Mouse (Mus musculus) brain, embryonic 18.5 days (tissue): ENCODE results near the gene Rptor.

Experiments used
- DNase-seq: peaks from one replicate; pipeline ENCODE4 v3.0.0-alpha.2; 2012; ENCODE audit warnings: low read depth, low spot score

The Rptor gene

DNA sequence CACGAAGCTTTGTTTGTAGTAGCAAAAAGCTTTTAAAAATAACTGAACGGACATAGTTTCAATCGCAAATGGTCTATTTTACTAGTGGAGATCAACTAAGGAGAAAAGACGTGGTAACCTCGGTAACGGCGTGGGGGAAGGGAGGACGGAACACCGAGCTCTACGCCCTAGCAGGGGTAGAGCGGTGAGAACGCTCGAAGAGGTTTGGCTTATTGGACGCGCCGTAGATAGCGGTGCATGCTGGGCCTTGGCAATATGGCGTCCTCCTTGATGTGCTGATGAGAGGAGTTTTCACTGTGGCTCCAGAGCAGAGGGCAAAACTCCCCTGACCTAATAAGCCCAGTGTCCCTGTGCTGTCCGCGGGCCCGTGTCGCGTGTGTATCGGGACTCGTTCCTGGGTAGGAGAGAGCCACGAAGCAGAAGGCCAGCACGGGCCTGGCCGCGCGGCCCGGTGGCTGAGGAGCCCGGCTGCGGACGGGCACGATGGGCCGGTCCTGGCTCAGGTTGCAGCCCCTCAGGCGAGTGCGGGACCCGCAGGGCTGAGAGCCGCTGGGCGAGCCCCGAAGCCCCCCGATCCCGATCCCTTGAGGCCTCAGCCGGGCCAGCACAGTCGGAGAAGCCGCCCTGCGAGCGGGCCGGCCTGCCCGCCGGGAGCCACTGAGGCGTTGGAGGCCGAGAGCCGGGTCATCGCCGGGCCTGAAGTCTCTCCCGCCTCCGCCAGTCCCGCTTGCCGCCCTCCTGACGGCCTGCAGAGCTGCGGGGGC lies at the start of gene Rptor:
TSS of gene Rptor (plus strand) at position 143 of the 764 bp plus-strand sequence.
- DNase-seq, result peak; percentile 96

- no peak for DNase-seq
Measured at GRCm38 (mm10) chr11:119554706-119555105, 48.0 kb upstream of the Rptor start.

GRCm38 (mm10) chr11:119555170-119555569 lies 47.5 kb upstream of the Rptor start:
- DNase-seq, result no peak

DNA sequence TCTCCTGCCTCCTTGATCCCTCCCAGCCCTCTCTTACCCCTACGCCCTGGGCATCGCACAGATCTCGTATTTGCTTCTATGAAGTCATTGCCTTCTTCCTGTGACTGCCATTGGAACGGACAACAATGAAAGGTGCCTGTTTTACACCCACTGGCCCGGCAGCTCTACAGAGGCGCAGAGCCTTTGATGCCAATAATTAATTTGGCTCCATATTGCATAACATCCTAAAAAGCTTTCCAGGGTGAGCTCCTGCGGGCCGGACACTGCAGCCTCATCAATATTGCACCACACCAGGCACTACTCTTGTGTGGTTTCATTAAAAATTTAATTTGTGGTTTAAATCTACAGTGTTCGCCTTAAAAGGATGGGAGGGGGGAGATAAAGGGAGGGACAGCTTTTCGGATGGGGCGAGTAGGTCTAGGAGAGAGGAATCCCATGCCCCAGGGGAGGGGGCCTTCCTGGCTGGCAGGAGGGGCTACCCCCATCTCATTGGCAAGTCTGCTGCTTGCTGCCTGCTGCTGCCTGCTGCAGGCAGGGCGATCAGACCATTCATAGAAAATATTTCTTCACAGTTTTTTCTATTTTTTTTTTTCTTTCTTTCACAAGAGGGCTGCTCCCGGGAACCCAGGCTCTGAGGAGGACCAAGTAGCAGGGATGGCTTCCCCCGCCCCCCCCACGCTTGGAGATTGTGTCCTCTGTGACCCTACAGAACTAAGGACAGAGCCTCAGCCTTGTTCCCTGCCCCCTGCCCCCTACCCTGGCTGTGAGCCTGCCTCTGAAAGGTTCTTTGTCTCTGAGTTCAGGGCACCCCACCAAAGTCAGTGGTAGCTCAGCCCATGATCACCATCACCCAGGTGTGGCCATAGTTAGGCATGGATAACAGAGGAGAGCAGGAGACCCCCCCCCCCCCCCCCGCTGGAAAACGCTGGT lies 44.5 kb upstream of the Rptor start:
- no peak for DNase-seq

DNA sequence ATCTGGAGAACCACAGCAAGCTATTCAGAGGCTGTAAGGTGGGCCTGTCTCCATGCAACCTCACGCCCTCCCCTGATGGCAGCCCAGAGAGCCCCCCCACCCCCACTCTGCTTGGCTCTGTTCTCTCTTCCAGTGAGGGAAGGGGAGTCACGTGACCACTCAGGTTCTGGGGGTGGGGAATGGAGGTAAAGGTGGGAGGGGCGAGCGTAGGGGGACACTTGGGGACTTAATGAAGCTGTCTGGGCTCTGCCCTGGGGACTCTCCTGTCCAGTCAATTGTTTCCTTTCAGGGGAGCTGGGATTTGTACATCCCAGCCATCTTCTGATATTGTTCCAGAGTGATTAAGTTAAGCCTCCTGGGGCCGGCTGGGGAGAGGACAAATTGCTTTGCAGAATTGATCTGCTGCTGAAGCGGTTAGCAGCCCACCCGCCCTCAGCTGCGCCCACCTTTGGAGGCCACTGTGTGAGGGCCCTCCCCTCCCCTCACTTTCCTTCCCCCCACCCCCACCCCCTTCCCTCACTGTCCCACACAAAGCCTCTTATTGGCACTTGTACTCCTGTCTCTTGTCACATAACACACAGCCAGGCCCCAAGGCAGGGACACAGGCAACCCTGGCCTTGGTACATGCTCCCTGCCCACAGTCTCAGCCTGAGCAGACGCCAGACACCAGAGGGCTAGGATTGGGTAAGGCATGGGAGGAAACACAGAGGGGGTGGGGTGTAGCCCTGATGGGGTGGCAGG lies 43.7 kb upstream of the Rptor start:
- DNase-seq, result no peak

DNA sequence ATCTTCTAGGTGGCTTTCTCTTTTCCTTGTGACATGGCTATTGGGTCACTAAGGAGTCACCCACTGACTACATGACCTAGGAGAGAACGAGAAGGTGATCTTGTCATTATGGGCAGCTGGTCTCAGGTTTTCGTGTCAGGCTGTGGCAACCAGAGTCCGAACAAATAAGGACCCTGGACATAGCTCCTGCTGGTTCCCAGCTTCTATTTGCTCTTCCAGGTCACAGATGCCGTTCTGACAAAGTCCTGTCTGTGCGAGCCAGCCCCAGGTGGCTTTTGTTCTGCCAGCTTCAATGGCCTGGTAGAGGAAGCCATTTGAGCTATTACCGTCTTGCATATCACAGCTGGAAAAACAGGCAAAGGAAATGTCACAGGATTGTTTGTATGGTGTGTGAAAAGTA lies 40.4 kb upstream of the Rptor start:
- no peak for DNase-seq

GRCm38 (mm10) chr11:119563166-119563565 lies 39.5 kb upstream of the Rptor start:
- no peak for DNase-seq

GRCm38 (mm10) chr11:119564383-119564782 lies 38.3 kb upstream of the Rptor start:
- no peak for DNase-seq

DNA sequence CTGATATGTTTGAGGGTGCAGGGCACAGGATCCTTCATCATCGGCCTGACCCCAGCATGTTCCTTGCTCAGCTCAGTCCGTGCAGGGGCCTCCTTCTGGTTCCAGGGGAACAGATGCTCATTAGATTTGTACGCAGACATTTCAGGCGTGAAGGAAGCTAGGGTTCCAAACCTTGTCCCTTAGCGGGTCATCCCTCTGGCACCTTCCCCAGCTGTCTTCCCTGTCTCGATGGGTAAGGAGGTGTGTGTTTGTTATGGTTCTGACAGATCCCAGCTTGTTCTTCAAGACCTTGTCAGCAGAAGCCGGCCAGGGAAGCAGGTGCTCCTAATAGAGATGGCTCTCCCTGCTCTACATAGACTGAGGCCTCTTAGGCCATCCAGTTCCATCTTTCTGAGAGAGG lies 37.7 kb upstream of the Rptor start:
- no peak for DNase-seq

- DNase-seq, result no peak
Measured at GRCm38 (mm10) chr11:119565684-119566083, 37.0 kb upstream of the Rptor start.

- no peak for DNase-seq
Measured at GRCm38 (mm10) chr11:119566188-119566587, 36.5 kb upstream of the Rptor start.

GRCm38 (mm10) chr11:119572316-119573010 lies 30.2 kb upstream of the Rptor start:
- no peak for DNase-seq

- no peak for DNase-seq
Measured at GRCm38 (mm10) chr11:119576855-119577254, 25.9 kb upstream of the Rptor start.

- no peak for DNase-seq
Measured at GRCm38 (mm10) chr11:119577721-119578120, 25.0 kb upstream of the Rptor start.

DNA sequence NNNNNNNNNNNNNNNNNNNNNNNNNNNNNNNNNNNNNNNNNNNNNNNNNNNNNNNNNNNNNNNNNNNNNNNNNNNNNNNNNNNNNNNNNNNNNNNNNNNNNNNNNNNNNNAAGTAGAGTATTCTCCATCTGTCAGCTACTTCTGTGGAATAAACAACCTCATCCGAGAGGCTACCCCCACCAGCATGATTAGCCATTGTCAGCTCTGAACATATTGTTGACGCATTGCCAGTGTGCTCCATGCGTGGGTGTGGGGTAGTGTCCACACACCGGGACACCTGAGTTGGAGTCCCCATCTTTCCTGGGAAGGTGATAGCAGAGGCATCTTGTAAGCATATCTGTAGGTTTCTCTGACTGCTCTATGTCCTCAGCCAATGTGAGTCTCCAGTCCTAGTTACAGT lies 16.2 kb upstream of the Rptor start:
- no peak for DNase-seq

- no peak for DNase-seq
Measured at GRCm38 (mm10) chr11:119587112-119587511, 15.6 kb upstream of the Rptor start.

DNA sequence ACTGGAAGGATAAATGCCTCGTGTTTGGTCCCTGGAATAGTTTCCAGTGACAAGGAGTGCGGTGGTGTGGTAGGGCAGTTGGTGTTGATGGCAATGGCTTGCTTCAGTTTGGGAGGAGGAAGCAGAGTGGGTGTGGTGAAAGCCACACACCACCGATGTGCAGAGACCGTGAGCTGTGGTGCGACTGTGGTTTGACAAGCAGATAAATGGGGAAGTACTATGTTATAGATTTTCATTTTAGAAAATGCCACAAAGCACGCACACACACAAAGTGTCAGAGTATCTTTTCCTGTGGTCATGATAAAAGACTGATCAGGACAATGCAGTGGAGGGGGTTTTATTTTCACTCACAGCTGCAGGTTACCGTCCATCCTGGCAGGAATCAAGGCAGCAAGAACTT lies 13.5 kb upstream of the Rptor start:
- no peak for DNase-seq

GRCm38 (mm10) chr11:119593966-119594365 lies 8.7 kb upstream of the Rptor start:
- no peak for DNase-seq

DNA sequence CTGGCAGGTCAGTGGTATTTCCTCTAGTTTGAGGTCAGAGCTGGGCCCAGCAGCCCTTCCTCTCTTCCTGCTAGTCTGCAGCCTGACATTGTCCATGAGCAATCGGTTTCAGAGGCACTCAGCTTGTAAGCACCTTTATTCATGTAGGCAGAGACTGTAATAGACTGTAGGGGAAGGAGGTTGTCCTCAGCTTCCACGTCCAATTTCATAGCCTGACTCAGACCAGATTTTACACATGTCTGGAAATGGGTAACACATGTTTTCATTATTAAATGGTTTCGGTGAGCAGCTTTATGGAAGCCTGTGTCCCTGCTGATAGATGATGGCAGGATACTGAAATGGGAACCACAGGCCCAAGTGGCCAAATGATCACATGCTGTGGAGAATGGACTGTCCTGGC lies 3.8 kb upstream of the Rptor start:
- DNase-seq, result no peak

DNA sequence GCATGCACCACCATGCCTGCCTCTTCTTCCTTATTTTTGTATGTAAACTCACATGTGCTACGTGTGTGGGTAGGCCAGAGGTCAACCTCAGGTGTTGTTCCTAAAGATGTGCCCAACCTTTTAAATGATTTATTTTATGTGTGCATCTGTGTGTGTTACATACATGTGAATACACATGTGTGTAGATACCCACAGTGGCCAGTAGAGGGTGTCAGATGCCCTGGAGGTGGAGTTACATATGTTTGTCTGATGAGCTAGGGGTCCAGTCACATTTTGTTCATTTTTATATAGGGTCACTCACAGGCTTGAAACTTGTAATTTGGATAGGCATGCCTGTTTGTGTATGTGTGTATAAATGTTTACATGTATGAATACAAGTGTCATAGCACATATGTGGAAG lies 2.4 kb upstream of the Rptor start:
- DNase-seq, result no peak

- no peak for DNase-seq
Measured at GRCm38 (mm10) chr11:119602177-119602700, 466 bp upstream of the Rptor start.
